Mouse (Mus musculus) lung, embryonic 14.5 days (tissue): Measurements from ENCODE around the gene Cdh20. TPM values are rescaled to one million over a fixed set of nuclear protein-coding genes. Genes with fewer than 3 reads are reported as not detected.

Experiments
- ATAC-seq: fragments of 200-750 bp; cut with Nextera tagmentation; 2 replicates; pipeline ENCODE4 v1.8.0; 2017; ENCODE audit warnings: mild to moderate bottlenecking, moderate TSS enrichment, moderate library complexity; ENCODE audit not compliant: insufficient read depth
- DNase-seq: peaks from one replicate; pipeline ENCODE4 v3.0.0-alpha.2; 2015
- H3K27ac ChIP-seq: fragments of 300-500 bp; sonication (generic); 2 replicates; pipeline ENCODE4 v1.5.1; 2014; ENCODE audit warnings: low read depth, mild to moderate bottlenecking, moderate library complexity
- H3K27me3 ChIP-seq: fragments of 300-500 bp; sonication (generic); 2 replicates; pipeline ENCODE4 v1.6.1; 2014; ENCODE audit warnings: low read length, control low read depth; ENCODE audit not compliant: insufficient read depth
- H3K36me3 ChIP-seq: fragments of 300-500 bp; sonication (generic); 2 replicates; pipeline ENCODE4 v1.6.1; 2014; ENCODE audit warnings: control low read depth; ENCODE audit not compliant: insufficient read depth
- H3K4me1 ChIP-seq: fragments of 300-500 bp; sonication (generic); 2 replicates; pipeline ENCODE4 v1.6.1; 2014; ENCODE audit warnings: antibody characterized with exemption, control low read depth; ENCODE audit not compliant: insufficient read depth
- H3K4me2 ChIP-seq: fragments of 300-500 bp; sonication (generic); 2 replicates; pipeline ENCODE4 v1.6.1; 2014; ENCODE audit warnings: mild to moderate bottlenecking
- H3K4me3 ChIP-seq: fragments of 300-500 bp; sonication (generic); 2 replicates; pipeline ENCODE4 v1.5.1; 2014; ENCODE audit warnings: low read depth, low read length
- H3K9ac ChIP-seq: fragments of 300-500 bp; sonication (generic); 2 replicates; pipeline ENCODE4 v1.6.1; 2014
- H3K9me3 ChIP-seq: fragments of 300-500 bp; sonication (generic); 2 replicates; pipeline ENCODE4 v1.6.1; 2016; ENCODE audit warnings: low read depth, low read length, control low read depth
- CTCF ChIP-seq: IDR thresholded peaks from 2 replicates; pipeline ENCODE4 v1.5.1; 2016; ENCODE audit warnings: antibody characterized with exemption, low read depth
- WGBS: fragments of 180-500 bp; shearing (Covaris S2); extraction: QIAGEN DNeasy Blood & Tissue Kit; methylation state at CpG from one replicate; pipeline ENCODE4 v1.1.7; 2014; 5-methylcytosine and 5-hydroxymethylcytosine counted together
- polyA plus RNA-seq: library from polyadenylated mRNA; unstranded; fragments of >200 nt; fragmentation: Nextera tagmentation; extraction: Ambion mirVana; gene quantifications from 2 replicates; pipeline ENCODE4 v1.2.1, GENCODE M21; 2014

Gene Cdh20
- polyA plus RNA-seq, 1 experiment from 2014 or later: 0.07 TPM

- H3K4me1 ChIP-seq: no peaks in the 10 kb centered on the region
- no peak for ATAC-seq
- no peaks in the 10 kb centered on the region for H3K9me3 ChIP-seq
- 87% methylated on average over 16 of the region's 16 CpGs for WGBS
- no peak overlapping the region for H3K4me2 ChIP-seq
- H3K4me3 ChIP-seq: no peak overlapping the region
- no peak for DNase-seq
- H3K27me3 ChIP-seq: no peaks in the 10 kb centered on the region
- H3K9ac ChIP-seq: no peak overlapping the region
- H3K27ac ChIP-seq: no peak overlapping the region
- no peak for TF ChIP-seq CTCF
- H3K36me3 ChIP-seq: no peaks in the 10 kb centered on the region
Observed at GRCm38 (mm10) chr1:104987526-104987925, 219.2 kb downstream of the Cdh20 start.

GRCm38 (mm10) chr1:104992441-104992840 is 224.1 kb downstream of the Cdh20 start:
- Histone ChIP-seq H3K4me2 (no peak overlapping the region), H3K9me3 (no peaks in the 10 kb centered on the region), H3K9ac (no peak overlapping the region), H3K36me3 (no peaks in the 10 kb centered on the region), H3K4me1 (no peaks in the 10 kb centered on the region), H3K27ac (no peak overlapping the region), H3K4me3 (no peak overlapping the region), H3K27me3 (no peaks in the 10 kb centered on the region)
- DNase-seq (no peak), ATAC-seq (no peak)
- TF ChIP-seq CTCF: no peak

- no peak for TF ChIP-seq CTCF
- Histone ChIP-seq H3K4me3 (peak overlapping the region; percentile 43), H3K9ac (peak overlapping the region; percentile 51), H3K4me1 (no peaks in the 10 kb centered on the region), H3K4me2 (peak overlapping the region; percentile 86), H3K27me3 (no peaks in the 10 kb centered on the region), H3K9me3 (no peaks in the 10 kb centered on the region), H3K27ac (no peak overlapping the region), H3K36me3 (no peaks in the 10 kb centered on the region)
- WGBS: 7% methylated on average over 51 of the region's 51 CpGs
- DNase-seq: peak; percentile 45
- peak; percentile 95 for ATAC-seq
Observed at GRCm38 (mm10) chr1:104993905-104994611, 225.7 kb downstream of the Cdh20 start.

- no peaks in the 10 kb centered on the region for H3K4me1 ChIP-seq
- no peaks in the 10 kb centered on the region for H3K36me3 ChIP-seq
- ATAC-seq (no peak), DNase-seq (no peak)
- H3K27ac ChIP-seq: no peak overlapping the region
- peak overlapping the region; percentile 86 for H3K4me2 ChIP-seq
- no peak overlapping the region for H3K9ac ChIP-seq
- no peak for TF ChIP-seq CTCF
- H3K27me3 ChIP-seq: no peaks in the 10 kb centered on the region
- no peaks in the 10 kb centered on the region for H3K9me3 ChIP-seq
- WGBS: 74% methylated on average over 3 of the region's 3 CpGs
- H3K4me3 ChIP-seq: 0 out of 2 replicates have a peak overlapping the region, but pooled peaks have one; percentile 43
Observed at GRCm38 (mm10) chr1:104994612-104994986, 226.3 kb downstream of the Cdh20 start.

DNA sequence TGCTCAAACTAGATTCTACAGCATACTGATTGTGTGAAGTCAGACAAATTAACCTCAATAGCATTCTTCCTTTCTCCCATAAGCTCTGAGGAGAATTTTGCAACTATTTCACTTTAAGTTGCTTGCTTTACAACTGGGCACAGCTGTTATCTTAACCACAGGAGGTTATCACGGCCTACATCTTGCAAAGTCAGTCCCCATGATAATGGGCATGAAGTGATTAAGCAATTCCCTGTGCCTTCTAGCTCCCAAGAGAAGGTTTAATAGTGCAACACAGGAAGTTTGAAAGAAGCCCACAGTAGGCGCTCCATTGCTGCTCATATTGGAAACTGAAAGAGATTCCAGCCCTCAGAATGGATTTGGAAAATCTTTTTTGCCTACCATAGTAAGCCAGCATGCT is 229.5 kb downstream of the Cdh20 start:
- H3K9me3 ChIP-seq: no peaks in the 10 kb centered on the region
- no peaks in the 10 kb centered on the region for H3K27me3 ChIP-seq
- no peak overlapping the region for H3K27ac ChIP-seq
- H3K4me2 ChIP-seq: no peak overlapping the region
- H3K4me1 ChIP-seq: no peaks in the 10 kb centered on the region
- no peaks in the 10 kb centered on the region for H3K36me3 ChIP-seq
- no peak for TF ChIP-seq CTCF
- no peak overlapping the region for H3K4me3 ChIP-seq
- DNase-seq (no peak), ATAC-seq (no peak)
- H3K9ac ChIP-seq: no peak overlapping the region
- 52% methylated on average over 2 of the region's 2 CpGs for WGBS

GRCm38 (mm10) chr1:105002179-105002578 is 233.8 kb downstream of the Cdh20 start:
- TF ChIP-seq CTCF: no peak
- WGBS: 54% methylated on average over 1 of the region's 1 CpGs

GRCm38 (mm10) chr1:105003786-105004185 is 235.5 kb downstream of the Cdh20 start:
- WGBS: 69% methylated on average over 1 of the region's 1 CpGs
- no peak overlapping the region for H3K27ac ChIP-seq
- H3K4me3 ChIP-seq: no peak overlapping the region
- no peaks in the 10 kb centered on the region for H3K9me3 ChIP-seq
- H3K4me2 ChIP-seq: no peak overlapping the region
- ATAC-seq (no peak), DNase-seq (no peak)
- no peaks in the 10 kb centered on the region for H3K36me3 ChIP-seq
- no peak for TF ChIP-seq CTCF
- no peaks in the 10 kb centered on the region for H3K27me3 ChIP-seq
- H3K9ac ChIP-seq: no peak overlapping the region
- no peaks in the 10 kb centered on the region for H3K4me1 ChIP-seq

More at GRCm38 (mm10) chr1:105002179-105002578, 233.8 kb downstream of the Cdh20 start:
- Histone ChIP-seq H3K9ac (no peak overlapping the region), H3K27me3 (no peaks in the 10 kb centered on the region), H3K27ac (no peak overlapping the region), H3K4me1 (no peaks in the 10 kb centered on the region), H3K4me2 (no peak overlapping the region), H3K9me3 (no peaks in the 10 kb centered on the region), H3K36me3 (no peaks in the 10 kb centered on the region), H3K4me3 (no peak overlapping the region)
- ATAC-seq: no peak
- DNase-seq: no peak

DNA sequence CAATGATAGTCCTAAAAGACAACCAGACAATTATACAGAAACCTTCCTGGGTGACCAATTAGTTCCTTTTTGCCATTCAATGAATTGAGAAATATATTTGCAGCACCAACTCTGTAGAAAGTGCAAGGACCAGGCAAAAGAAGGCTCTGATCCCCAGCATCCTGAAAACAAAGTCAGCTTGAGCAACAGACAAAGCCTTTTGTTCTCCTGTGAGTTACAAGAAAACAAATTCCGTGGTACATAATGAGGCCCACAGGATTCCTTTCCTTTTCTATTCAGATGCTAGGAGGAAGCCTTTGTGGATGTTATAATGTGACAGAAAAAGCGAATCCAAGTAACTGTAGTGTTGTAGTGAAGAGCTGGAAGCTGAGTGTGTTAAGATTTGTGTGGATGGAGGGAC is 244.3 kb downstream of the Cdh20 start:
- no peaks in the 10 kb centered on the region for H3K36me3 ChIP-seq
- no peak for ATAC-seq
- H3K9ac ChIP-seq: no peak overlapping the region
- H3K9me3 ChIP-seq: no peaks in the 10 kb centered on the region
- no peak overlapping the region for H3K4me2 ChIP-seq
- 40% methylated on average over 2 of the region's 2 CpGs for WGBS
- no peak for DNase-seq
- H3K27me3 ChIP-seq: no peaks in the 10 kb centered on the region
- H3K4me3 ChIP-seq: no peak overlapping the region
- no peaks in the 10 kb centered on the region for H3K4me1 ChIP-seq
- no peak for TF ChIP-seq CTCF
- H3K27ac ChIP-seq: no peak overlapping the region
